Mouse (Mus musculus) midbrain, embryonic 15.5 days (tissue): ENCODE data around the gene Hesx1. TPM values are rescaled to one million over a fixed set of nuclear protein-coding genes. Genes with fewer than 3 reads are reported as not detected.

Experiments
- ATAC-seq: fragments of 200-750 bp; cut with Nextera tagmentation; replicated peaks from 2 replicates; pipeline ENCODE4 v1.8.0; 2017; ENCODE audit warnings: moderate TSS enrichment
- H3K27ac ChIP-seq: fragments of 300-500 bp; sonication (generic); 2 replicates; pipeline ENCODE4 v1.5.1; 2015; ENCODE audit warnings: mild to moderate bottlenecking, inconsistent platforms
- H3K27me3 ChIP-seq: fragments of 300-500 bp; sonication (generic); replicated peaks from 2 replicates; pipeline ENCODE4 v1.6.1; 2015; ENCODE audit warnings: inconsistent platforms
- H3K36me3 ChIP-seq: fragments of 300-500 bp; sonication (generic); replicated peaks from 2 replicates; pipeline ENCODE4 v1.6.1; 2015; ENCODE audit warnings: inconsistent platforms
- H3K4me1 ChIP-seq: fragments of 300-500 bp; sonication (generic); 2 replicates; pipeline ENCODE4 v1.6.1; 2015; ENCODE audit warnings: inconsistent platforms
- H3K4me2 ChIP-seq: fragments of 300-500 bp; sonication (generic); 2 replicates; pipeline ENCODE4 v1.6.1; 2015; ENCODE audit warnings: inconsistent platforms, mild to moderate bottlenecking, moderate library complexity
- H3K4me3 ChIP-seq: fragments of 300-500 bp; sonication (generic); 2 replicates; pipeline ENCODE4 v1.5.1; 2015; ENCODE audit warnings: mild to moderate bottlenecking, inconsistent platforms
- H3K9ac ChIP-seq: fragments of 300-500 bp; sonication (generic); 2 replicates; pipeline ENCODE4 v1.6.1; 2015; ENCODE audit warnings: mild to moderate bottlenecking, inconsistent platforms
- H3K9me3 ChIP-seq: fragments of 300-500 bp; sonication (generic); 2 replicates; pipeline ENCODE4 v1.6.1; 2016; ENCODE audit warnings: inconsistent platforms
- WGBS: fragments of 180-500 bp; shearing (Covaris S2); methylation state at CpG from one replicate; pipeline ENCODE4 v1.1.7; 2015; ENCODE audit warnings: mixed read lengths; 5-methylcytosine and 5-hydroxymethylcytosine counted together
- polyA plus RNA-seq: library from polyadenylated mRNA; unstranded; fragments of >200 nt; fragmentation: Nextera tagmentation; extraction: Ambion mirVana; gene quantifications from 2 replicates; pipeline ENCODE4 v1.2.1, GENCODE M21; 2015

The Hesx1 gene
- polyA plus RNA-seq, 1 experiment from 2014 or later = 0.23 TPM

- no peaks in the 10 kb centered on the region for H3K27me3 ChIP-seq
- H3K27ac ChIP-seq = no peak overlapping the region
- peaks cover 12% of the 10 kb centered on the region for H3K4me1 ChIP-seq
- peaks cover 4% of the 10 kb centered on the region; the same call in 1 of the 2 replicates for H3K9me3 ChIP-seq
- H3K36me3 ChIP-seq = no peaks in the 10 kb centered on the region
- 95% methylated on average over 8 of the region's 8 CpGs for WGBS
- H3K4me2 ChIP-seq = no peak overlapping the region
- no peak overlapping the region for H3K9ac ChIP-seq
- no peak overlapping the region for H3K4me3 ChIP-seq
- no peak for ATAC-seq
Observed at GRCm38 (mm10) chr14:26981021-26981420, 13.2 kb upstream of the Hesx1 start.

- Histone ChIP-seq H3K27ac (no peak overlapping the region), H3K36me3 (no peaks in the 10 kb centered on the region), H3K4me3 (no peak overlapping the region), H3K27me3 (no peaks in the 10 kb centered on the region), H3K9me3 (peaks cover 4% of the 10 kb centered on the region; the same call in 1 of the 2 replicates), H3K9ac (no peak overlapping the region), H3K4me2 (no peak overlapping the region), H3K4me1 (peaks cover 8% of the 10 kb centered on the region)
- no peak for ATAC-seq
- 63% methylated on average over 5 of the region's 5 CpGs for WGBS
Observed at GRCm38 (mm10) chr14:26981494-26982149, 12.6 kb upstream of the Hesx1 start.

GRCm38 (mm10) chr14:26982150-26982530, 12.1 kb upstream of the Hesx1 start:
- H3K36me3 ChIP-seq = no peaks in the 10 kb centered on the region
- peaks cover 4% of the 10 kb centered on the region; the same call in 1 of the 2 replicates for H3K9me3 ChIP-seq
- no peak overlapping the region for H3K4me3 ChIP-seq
- no peak overlapping the region for H3K9ac ChIP-seq
- no peak overlapping the region for H3K4me2 ChIP-seq
- H3K27me3 ChIP-seq = no peaks in the 10 kb centered on the region
- H3K27ac ChIP-seq = no peak overlapping the region
- no peak for ATAC-seq
- 82% methylated on average over 5 of the region's 5 CpGs for WGBS
- H3K4me1 ChIP-seq = peaks cover 2% of the 10 kb centered on the region

GRCm38 (mm10) chr14:26988694-26989093, 5.5 kb upstream of the Hesx1 start:
- no peak for ATAC-seq
- no peaks in the 10 kb centered on the region for H3K4me1 ChIP-seq
- H3K27ac ChIP-seq = no peak overlapping the region
- WGBS = 80% methylated on average over 2 of the region's 2 CpGs
- H3K4me2 ChIP-seq = no peak overlapping the region
- no peak overlapping the region for H3K9ac ChIP-seq
- H3K4me3 ChIP-seq = no peak overlapping the region
- no peaks in the 10 kb centered on the region for H3K9me3 ChIP-seq
- no peaks in the 10 kb centered on the region for H3K27me3 ChIP-seq
- H3K36me3 ChIP-seq = no peaks in the 10 kb centered on the region

- H3K27ac ChIP-seq = no peak overlapping the region
- 63% methylated on average over 18 of the region's 18 CpGs for WGBS
Observed at GRCm38 (mm10) chr14:26991622-26992021, 2.6 kb upstream of the Hesx1 start.

GRCm38 (mm10) chr14:26993427-26993826, 789 bp upstream of the Hesx1 start:
- H3K27me3 ChIP-seq = no peaks in the 10 kb centered on the region
- 0 out of 2 replicates have a peak, but pooled peaks cover 5% of the 10 kb centered on the region for H3K4me1 ChIP-seq
- no peak overlapping the region for H3K4me3 ChIP-seq
- H3K4me2 ChIP-seq = no peak overlapping the region
- H3K27ac ChIP-seq = no peak overlapping the region
- H3K36me3 ChIP-seq = no peaks in the 10 kb centered on the region
- no peak overlapping the region for H3K9ac ChIP-seq
- no peaks in the 10 kb centered on the region for H3K9me3 ChIP-seq
- ATAC-seq = no peak
- 76% methylated on average over 3 of the region's 3 CpGs for WGBS

More at GRCm38 (mm10) chr14:26991622-26992021, 2.6 kb upstream of the Hesx1 start:
- H3K27me3 ChIP-seq = no peaks in the 10 kb centered on the region
- H3K36me3 ChIP-seq = no peaks in the 10 kb centered on the region
- no peaks in the 10 kb centered on the region for H3K9me3 ChIP-seq
- H3K9ac ChIP-seq = no peak overlapping the region
- no peak overlapping the region for H3K4me2 ChIP-seq
- H3K4me3 ChIP-seq = no peak overlapping the region
- 0 out of 2 replicates have a peak, but pooled peaks cover 5% of the 10 kb centered on the region for H3K4me1 ChIP-seq
- ATAC-seq = no peak

- Histone ChIP-seq H3K36me3 (no peaks in the 10 kb centered on the region), H3K27me3 (no peaks in the 10 kb centered on the region; the same call in 1 of the 2 replicates), H3K9ac (no peak overlapping the region), H3K4me3 (no peak overlapping the region), H3K4me2 (no peak overlapping the region), H3K9me3 (no peaks in the 10 kb centered on the region), H3K27ac (no peak overlapping the region), H3K4me1 (peaks cover 10% of the 10 kb centered on the region; the same call in 1 of the 2 replicates)
- ATAC-seq = no peak
Observed at GRCm38 (mm10) chr14:26996257-26996656, 2.0 kb downstream of the Hesx1 start.

- no peak overlapping the region for H3K27ac ChIP-seq
- WGBS = 3% methylated on average over 11 of the region's 11 CpGs
- H3K27me3 ChIP-seq = no peaks in the 10 kb centered on the region; the same call in 1 of the 2 replicates
- no peak overlapping the region for H3K4me2 ChIP-seq
- peaks cover 5% of the 10 kb centered on the region; the same call in 1 of the 2 replicates for H3K4me1 ChIP-seq
- no peak for ATAC-seq
- no peak overlapping the region for H3K4me3 ChIP-seq
- H3K9me3 ChIP-seq = no peaks in the 10 kb centered on the region
- no peaks in the 10 kb centered on the region for H3K36me3 ChIP-seq
- no peak overlapping the region for H3K9ac ChIP-seq
Observed at GRCm38 (mm10) chr14:27000386-27000785, 6.2 kb downstream of the Hesx1 start.

- no peak overlapping the region for H3K27ac ChIP-seq
- no peaks in the 10 kb centered on the region for H3K36me3 ChIP-seq
- H3K4me3 ChIP-seq = no peak overlapping the region
- no peak overlapping the region for H3K9ac ChIP-seq
- H3K4me2 ChIP-seq = no peak overlapping the region
- H3K4me1 ChIP-seq = peaks cover 5% of the 10 kb centered on the region; the same call in 1 of the 2 replicates
- H3K9me3 ChIP-seq = no peaks in the 10 kb centered on the region
- ATAC-seq = no peak
- 71% methylated on average over 7 of the region's 7 CpGs for WGBS
- no peaks in the 10 kb centered on the region; the same call in 1 of the 2 replicates for H3K27me3 ChIP-seq
Observed at GRCm38 (mm10) chr14:27004906-27005305, 10.7 kb downstream of the Hesx1 start.

- Histone ChIP-seq H3K36me3 (no peaks in the 10 kb centered on the region), H3K4me3 (no peak overlapping the region), H3K9ac (no peak overlapping the region), H3K4me1 (no peaks in the 10 kb centered on the region), H3K27ac (no peak overlapping the region), H3K9me3 (no peaks in the 10 kb centered on the region), H3K4me2 (no peak overlapping the region), H3K27me3 (no peaks in the 10 kb centered on the region; the same call in 1 of the 2 replicates)
- ATAC-seq = no peak
- WGBS = 6% methylated on average over 6 of the region's 6 CpGs
Observed at GRCm38 (mm10) chr14:27005937-27006336, 11.7 kb downstream of the Hesx1 start.

GRCm38 (mm10) chr14:27011561-27011960, 17.3 kb downstream of the Hesx1 start:
- Histone ChIP-seq H3K9ac (no peak overlapping the region), H3K27me3 (no peaks in the 10 kb centered on the region), H3K4me3 (no peak overlapping the region), H3K4me2 (no peak overlapping the region), H3K36me3 (no peaks in the 10 kb centered on the region), H3K27ac (no peak overlapping the region), H3K9me3 (no peaks in the 10 kb centered on the region), H3K4me1 (no peaks in the 10 kb centered on the region)
- no peak for ATAC-seq
- WGBS = 81% methylated on average over 5 of the region's 5 CpGs

GRCm38 (mm10) chr14:27013658-27014057, 19.4 kb downstream of the Hesx1 start:
- no peaks in the 10 kb centered on the region for H3K9me3 ChIP-seq
- H3K27ac ChIP-seq = no peak overlapping the region
- no peak overlapping the region for H3K9ac ChIP-seq
- H3K4me3 ChIP-seq = no peak overlapping the region
- no peaks in the 10 kb centered on the region for H3K27me3 ChIP-seq
- H3K4me1 ChIP-seq = no peaks in the 10 kb centered on the region
- WGBS = 82% methylated on average over 4 of the region's 4 CpGs
- H3K36me3 ChIP-seq = no peaks in the 10 kb centered on the region
- no peak for ATAC-seq
- no peak overlapping the region for H3K4me2 ChIP-seq

GRCm38 (mm10) chr14:27017936-27018335, 23.7 kb downstream of the Hesx1 start:
- no peak for ATAC-seq
- Histone ChIP-seq H3K27ac (no peak overlapping the region), H3K9ac (no peak overlapping the region), H3K4me1 (no peaks in the 10 kb centered on the region), H3K27me3 (no peaks in the 10 kb centered on the region), H3K9me3 (no peaks in the 10 kb centered on the region), H3K4me3 (no peak overlapping the region), H3K36me3 (no peaks in the 10 kb centered on the region), H3K4me2 (no peak overlapping the region)
- 90% methylated on average over 2 of the region's 2 CpGs for WGBS
